In genomic region chr14:60984266-60984665, GRCm38 (mm10) we compare ENCODE assay signal across 18 mouse cellular contexts.
DNase-seq lines count a peak whose midpoint lies in the region; ATAC-seq and TF ChIP-seq lines count a peak whose summit lies in the region.
"Had no signal": no experiment of that assay in that cellular context is flagged by ENCODE, and none has a peak within 500 bp of the region (broad histone marks: within the 10 kb centered on the region; RNA-seq: fewer than 3 reads in every experiment).

No protein-coding gene starts in this region.

- ATAC-seq in forebrain, embryonic 13.5 days, result no peak
- ATAC-seq in forebrain, embryonic 11.5 days (replicated peaks; ENCODE audit: low FRiP score), result no peak
- ATAC-seq in midbrain, embryonic 13.5 days, result no peak
- no peak for ATAC-seq in midbrain, embryonic 15.5 days (replicated peaks)
- ATAC-seq in limb, embryonic 15.5 days (ENCODE audit: insufficient number of reproducible peaks, low FRiP score, low TSS enrichment, low read depth), result no peak
- ATAC-seq: intestine, embryonic 16.5 days had no signal

- 0 out of 2 replicates have a peak overlapping the region, but pooled peaks have one; percentile 33 for H3K27ac ChIP-seq in forebrain, embryonic 13.5 days
- no peak overlapping the region for H3K27ac ChIP-seq in forebrain, embryonic 11.5 days (ENCODE audit: low read depth, low read length)
- H3K27ac ChIP-seq in left cerebral cortex, adult 2 months, result peak overlapping the region; percentile 66
- H3K27ac ChIP-seq in midbrain, embryonic 13.5 days, result peak overlapping the region; percentile 57; the same call in 1 of the 2 replicates
- H3K27ac ChIP-seq in midbrain, embryonic 15.5 days, result no peak overlapping the region
- H3K27ac ChIP-seq in limb, embryonic 15.5 days, result peak overlapping the region; percentile 38
- H3K27ac ChIP-seq: kidney, postnatal 0 days; midbrain, embryonic 12.5 days had no signal

- no peak for TF ChIP-seq CTCF in left cerebral cortex, adult 2 months (IDR thresholded peaks at IDR 0.05)

- peaks cover 52% of the 10 kb centered on the region for H3K4me1 ChIP-seq in forebrain, embryonic 13.5 days
- peaks cover 20% of the 10 kb centered on the region for H3K4me1 ChIP-seq in forebrain, embryonic 11.5 days (replicated peaks; ENCODE audit: control insufficient read depth, insufficient read depth, low read length)
- H3K4me1 ChIP-seq in midbrain, embryonic 13.5 days (replicated peaks), result peaks cover 36% of the 10 kb centered on the region
- peaks cover 18% of the 10 kb centered on the region for H3K4me1 ChIP-seq in midbrain, embryonic 15.5 days
- peaks cover 27% of the 10 kb centered on the region; the same call in 1 of the 2 replicates for H3K4me1 ChIP-seq in limb, embryonic 15.5 days

- H3K4me2 ChIP-seq in forebrain, embryonic 13.5 days, result no peak overlapping the region
- H3K4me2 ChIP-seq in forebrain, embryonic 11.5 days (ENCODE audit: low read depth, low read length, severe bottlenecking), result no peak overlapping the region
- H3K4me2 ChIP-seq in midbrain, embryonic 13.5 days (replicated peaks), result no peak overlapping the region
- H3K4me2 ChIP-seq in midbrain, embryonic 15.5 days, result no peak overlapping the region
- no peak overlapping the region for H3K4me2 ChIP-seq in limb, embryonic 15.5 days
- H3K4me2 ChIP-seq: heart, embryonic 11.5 days; midbrain, embryonic 12.5 days had no signal

- DNase-seq in forebrain, embryonic 11.5 days (ENCODE audit: low spot score), result no peak
- no peak for DNase-seq in left cerebral cortex, adult 2 months (ENCODE audit: extremely low spot score in 1 of 2, low spot score in 2 of 2)
- no peak for DNase-seq in left cerebral cortex, adult 18-20 months (ENCODE audit: low spot score in 2 of 2)
- no peak for DNase-seq in urinary bladder, postnatal 4 days (ENCODE audit: low spot score in 2 of 2)
- DNase-seq: cerebellum, postnatal 10 days; embryo, embryonic 11 days; lung, postnatal 36 days; right cerebral cortex, adult 18-20 months; thymus, adult 18-20 months had no signal

- WGBS in forebrain, embryonic 13.5 days, result 58% methylated on average over 6 of the region's 6 CpGs
- WGBS in forebrain, embryonic 11.5 days, result 68% methylated on average over 6 of the region's 6 CpGs
- 73% methylated on average over 6 of the region's 6 CpGs for WGBS in midbrain, embryonic 13.5 days
- 63% methylated on average over 6 of the region's 6 CpGs for WGBS in midbrain, embryonic 15.5 days
- 59% methylated on average over 6 of the region's 6 CpGs for WGBS in limb, embryonic 15.5 days

- no peak overlapping the region for H3K4me3 ChIP-seq in forebrain, embryonic 13.5 days
- H3K4me3 ChIP-seq in forebrain, embryonic 11.5 days (ENCODE audit: low read depth, low read length), result no peak overlapping the region
- H3K4me3 ChIP-seq in left cerebral cortex, adult 2 months, result no peak overlapping the region
- H3K4me3 ChIP-seq in midbrain, embryonic 13.5 days (replicated peaks), result no peak overlapping the region
- no peak overlapping the region for H3K4me3 ChIP-seq in midbrain, embryonic 15.5 days
- H3K4me3 ChIP-seq in limb, embryonic 15.5 days, result no peak overlapping the region
- H3K4me3 ChIP-seq: erythroblast, embryonic 14.5 days; midbrain, embryonic 12.5 days had no signal

- H3K9me3 ChIP-seq in forebrain, embryonic 13.5 days (replicated peaks), result no peaks in the 10 kb centered on the region
- H3K9me3 ChIP-seq in forebrain, embryonic 11.5 days (ENCODE audit: control insufficient read depth, low read length), result no peaks in the 10 kb centered on the region
- no peaks in the 10 kb centered on the region for H3K9me3 ChIP-seq in midbrain, embryonic 13.5 days
- H3K9me3 ChIP-seq in midbrain, embryonic 15.5 days, result no peaks in the 10 kb centered on the region
- no peaks in the 10 kb centered on the region for H3K9me3 ChIP-seq in limb, embryonic 15.5 days
- H3K9me3 ChIP-seq: midbrain, embryonic 12.5 days had no signal

- intact Hi-C loops in left cerebral cortex, adult 2 months (cut with DNase I), result no loop called here

- no peak overlapping the region for H3K9ac ChIP-seq in forebrain, embryonic 13.5 days
- no peak overlapping the region for H3K9ac ChIP-seq in forebrain, embryonic 11.5 days (ENCODE audit: low read length)
- H3K9ac ChIP-seq in midbrain, embryonic 13.5 days (replicated peaks), result no peak overlapping the region
- H3K9ac ChIP-seq in midbrain, embryonic 15.5 days, result no peak overlapping the region
- H3K9ac ChIP-seq in limb, embryonic 15.5 days, result no peak overlapping the region
- H3K9ac ChIP-seq: midbrain, embryonic 12.5 days had no signal

- peaks cover 16% of the 10 kb centered on the region; the same call in 1 of the 2 replicates for H3K36me3 ChIP-seq in forebrain, embryonic 13.5 days (ENCODE audit: poor library complexity, severe bottlenecking)
- peaks cover 2% of the 10 kb centered on the region; the same call in 1 of the 2 replicates for H3K36me3 ChIP-seq in forebrain, embryonic 11.5 days (ENCODE audit: control insufficient read depth, insufficient read depth, low read length)
- 0 out of 2 replicates have a peak, but pooled peaks cover 4% of the 10 kb centered on the region for H3K36me3 ChIP-seq in midbrain, embryonic 13.5 days
- H3K36me3 ChIP-seq in midbrain, embryonic 15.5 days (replicated peaks), result no peaks in the 10 kb centered on the region
- no peaks in the 10 kb centered on the region for H3K36me3 ChIP-seq in limb, embryonic 15.5 days

- H3K27me3 ChIP-seq in forebrain, embryonic 13.5 days, result no peaks in the 10 kb centered on the region
- H3K27me3 ChIP-seq in forebrain, embryonic 11.5 days (ENCODE audit: control insufficient read depth, insufficient read depth, low read length), result no peaks in the 10 kb centered on the region
- no peaks in the 10 kb centered on the region for H3K27me3 ChIP-seq in midbrain, embryonic 13.5 days
- no peaks in the 10 kb centered on the region for H3K27me3 ChIP-seq in midbrain, embryonic 15.5 days (replicated peaks)
- H3K27me3 ChIP-seq in limb, embryonic 15.5 days, result no peaks in the 10 kb centered on the region
- H3K27me3 ChIP-seq: midbrain, embryonic 12.5 days had no signal

Comparison
In these comparisons a context has a peak if more than half of its experiments do, and no peak if none do; other contexts are left out.
1. H3K27ac ChIP-seq: peak in forebrain, embryonic 13.5 days (single experiment), left cerebral cortex, adult 2 months (single experiment), midbrain, embryonic 13.5 days (single experiment) and limb, embryonic 15.5 days (single experiment); none in forebrain, embryonic 11.5 days (single experiment) and midbrain, embryonic 15.5 days (single experiment).